Mouse (Mus musculus) right cerebral cortex, adult 2 months (tissue): ENCODE results near the gene Efna2.

Experiments used
- DNase-seq, 2 experiments: peaks; one replicate each; pipeline ENCODE4 v3.0.0; 2021 to 2022; ENCODE audit warnings: low spot score in 2 of 2

Efna2 gene

DNA sequence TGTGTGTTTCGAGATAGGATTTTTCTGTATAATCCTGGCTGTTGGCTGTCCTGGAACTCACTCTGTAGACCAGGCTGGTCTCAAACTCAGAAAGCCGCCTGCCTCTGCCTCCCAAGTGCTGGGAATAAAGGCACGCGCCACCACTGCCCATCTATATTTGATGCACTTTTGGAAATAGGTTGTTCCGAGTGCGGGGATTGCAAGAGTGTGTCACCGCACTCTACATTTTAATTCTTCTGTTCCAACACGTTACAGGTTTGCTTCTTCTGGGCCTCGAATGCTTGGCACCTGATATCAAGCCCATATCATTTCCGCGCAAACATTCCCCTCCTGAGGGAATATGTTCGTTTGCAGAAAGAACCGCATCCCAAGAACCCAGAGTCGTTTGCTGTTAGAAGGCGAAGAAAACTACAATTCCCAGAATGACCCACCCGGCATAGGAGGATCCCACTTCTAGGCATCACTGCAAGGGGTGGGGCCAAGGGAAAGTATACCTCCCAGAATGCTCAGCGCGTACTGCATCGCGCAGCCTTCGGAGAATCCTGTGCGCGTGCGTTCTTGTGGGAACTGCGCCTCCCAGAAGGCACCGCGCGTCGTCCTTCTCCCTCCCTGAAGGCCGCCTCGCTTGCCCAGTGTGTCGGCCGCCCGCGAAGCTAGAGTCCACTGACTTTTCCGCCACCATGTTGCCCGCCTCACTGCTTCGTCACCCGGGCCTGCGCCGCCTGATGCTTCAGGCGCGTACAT lies 37.3 kb upstream of the Efna2 start:
- peak; percentile 95 to 96 for DNase-seq

DNA sequence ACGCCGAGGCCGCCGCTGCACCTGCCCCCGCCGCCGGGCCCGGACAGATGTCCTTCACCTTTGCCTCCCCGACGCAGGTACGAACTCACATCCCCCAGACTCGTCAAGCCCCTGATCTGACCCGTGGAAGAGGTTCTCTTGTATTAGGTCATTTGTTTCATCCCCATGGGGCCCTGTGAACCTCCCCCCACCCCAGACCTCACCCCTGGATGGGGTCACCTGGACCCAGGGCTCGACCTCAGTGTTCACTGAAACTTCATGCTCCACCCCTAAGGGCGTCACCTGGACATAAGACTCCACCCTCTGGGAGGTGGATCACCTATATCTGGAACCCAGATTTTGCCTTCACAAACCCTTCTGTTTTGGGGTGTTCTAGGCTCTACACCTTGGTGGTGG lies 36.8 kb upstream of the Efna2 start:
- no peak for DNase-seq

DNA sequence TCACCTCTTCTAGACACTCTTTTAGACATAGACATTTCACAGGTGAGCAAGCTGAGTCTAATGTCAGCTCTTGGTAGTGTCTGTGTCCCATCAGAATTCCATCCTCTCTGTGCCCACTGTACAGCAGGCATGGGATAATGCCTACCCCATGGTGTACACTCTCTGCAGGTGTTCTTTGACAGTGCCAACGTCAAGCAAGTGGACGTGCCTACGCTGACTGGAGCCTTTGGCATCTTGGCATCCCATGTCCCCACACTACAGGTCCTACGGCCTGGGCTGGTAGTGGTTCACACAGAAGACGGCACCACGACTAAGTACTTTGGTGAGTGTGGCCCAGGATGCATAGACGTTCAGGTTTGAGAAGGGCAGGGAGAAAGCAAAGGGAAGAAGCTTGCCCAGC lies 35.6 kb upstream of the Efna2 start:
- DNase-seq, result no peak

DNA sequence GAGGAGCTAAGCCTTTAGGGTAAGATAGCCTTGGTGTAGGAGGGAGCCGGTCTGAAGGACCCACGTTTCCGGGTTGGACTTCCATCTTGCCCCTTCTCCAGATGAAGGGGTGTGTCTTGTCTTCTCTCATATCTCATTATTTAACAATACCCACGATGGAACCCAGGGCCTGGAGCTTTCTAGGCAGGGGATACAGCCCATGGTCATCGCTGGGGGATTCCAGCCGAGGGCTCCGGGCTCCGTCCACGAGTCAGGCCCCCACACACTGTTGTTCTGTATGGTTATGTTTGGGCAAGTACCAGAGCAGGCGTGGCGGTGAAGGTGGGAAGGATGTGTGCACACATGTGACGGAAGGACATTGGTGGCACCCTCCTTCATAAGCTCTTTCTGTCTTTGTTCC lies 35.1 kb upstream of the Efna2 start:
- DNase-seq, result no peak

DNA sequence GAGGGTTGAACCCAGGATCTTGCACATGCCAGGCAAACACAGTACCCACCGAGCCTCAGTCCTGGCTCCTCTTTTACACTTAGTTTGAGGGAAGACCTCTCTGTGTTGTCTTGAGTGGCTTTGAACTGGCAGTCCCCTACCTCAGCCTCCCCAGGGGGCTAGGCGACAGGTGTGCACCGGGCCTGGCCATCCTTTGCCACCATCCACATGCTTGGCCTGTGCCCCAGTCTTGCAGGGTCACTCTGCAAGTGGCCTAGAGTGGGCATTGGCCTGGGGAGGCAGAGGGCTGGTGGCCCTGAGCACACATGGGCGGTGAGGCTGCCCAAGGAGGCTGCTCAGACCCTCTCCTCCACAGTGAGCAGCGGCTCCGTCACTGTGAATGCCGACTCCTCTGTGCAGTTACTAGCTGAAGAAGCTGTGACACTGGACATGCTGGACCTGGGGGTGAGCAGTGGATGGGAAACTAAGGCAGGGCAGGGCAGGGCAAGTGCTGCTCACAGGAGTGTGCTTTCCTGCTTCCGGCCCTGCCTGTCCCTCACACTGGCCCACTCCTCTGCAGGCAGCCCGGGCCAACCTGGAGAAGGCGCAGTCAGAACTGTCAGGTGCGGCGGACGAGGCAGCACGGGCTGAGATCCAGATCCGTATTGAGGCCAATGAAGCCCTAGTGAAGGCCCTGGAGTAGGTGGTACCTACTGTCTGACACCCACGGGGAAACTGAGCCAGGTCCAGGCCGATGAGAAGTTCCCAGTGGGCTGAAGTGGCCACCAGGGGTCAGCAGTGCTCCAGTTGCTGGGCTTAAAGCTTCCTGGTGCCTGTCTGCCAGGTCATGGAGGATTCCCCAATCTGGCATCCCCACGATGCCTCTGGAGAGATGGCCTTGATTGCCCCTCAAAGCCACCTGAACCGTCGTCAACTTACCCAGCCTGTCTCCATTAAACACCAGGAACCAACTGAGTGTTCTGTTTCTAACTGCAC lies 34.1 kb upstream of the Efna2 start:
- DNase-seq, result peak; percentile 78 to 80

DNA sequence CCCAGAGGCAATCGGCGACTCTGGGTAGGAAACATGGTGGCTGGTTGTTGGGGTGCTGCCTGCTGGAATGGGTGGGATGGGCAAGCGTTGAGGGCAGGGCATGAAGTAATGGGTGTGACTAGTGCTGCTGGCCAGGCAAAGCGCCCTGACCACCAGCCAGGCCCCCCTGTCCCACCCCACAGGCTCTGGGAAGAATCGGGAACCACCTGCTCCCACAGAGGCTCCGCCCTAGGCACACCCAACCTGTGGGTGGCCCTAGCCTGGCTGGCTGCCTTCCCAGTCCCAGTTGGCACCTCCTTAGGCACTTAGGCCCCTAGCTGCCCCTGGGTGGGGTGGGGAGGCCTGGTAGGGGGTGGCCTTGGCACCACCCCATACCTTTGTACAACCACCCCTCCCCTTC lies 33.4 kb upstream of the Efna2 start:
- peak in 1 of 2 experiments; percentile 31 for DNase-seq

DNA sequence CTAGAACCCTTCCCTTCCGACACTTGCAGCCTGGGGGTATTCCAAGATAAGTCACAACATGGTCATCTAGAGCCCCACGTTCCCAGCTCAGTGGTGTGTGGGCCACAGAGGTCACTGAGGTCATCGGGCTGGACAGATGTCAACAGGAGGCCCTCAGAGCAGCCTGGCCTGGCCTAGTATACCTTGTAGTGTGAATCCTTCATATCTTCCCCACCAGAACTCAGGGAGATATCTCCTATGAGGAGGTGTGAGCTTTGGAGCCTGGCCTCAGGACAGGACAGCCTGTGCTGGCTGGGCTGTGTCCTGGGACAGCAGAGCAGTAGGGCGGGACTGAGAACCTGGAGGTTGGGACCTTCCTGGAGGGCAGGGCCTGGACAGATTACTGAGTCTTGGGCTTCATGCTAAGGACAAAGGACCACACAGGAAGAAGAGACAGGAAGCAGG lies 32.7 kb upstream of the Efna2 start:
- DNase-seq, result no peak

DNA sequence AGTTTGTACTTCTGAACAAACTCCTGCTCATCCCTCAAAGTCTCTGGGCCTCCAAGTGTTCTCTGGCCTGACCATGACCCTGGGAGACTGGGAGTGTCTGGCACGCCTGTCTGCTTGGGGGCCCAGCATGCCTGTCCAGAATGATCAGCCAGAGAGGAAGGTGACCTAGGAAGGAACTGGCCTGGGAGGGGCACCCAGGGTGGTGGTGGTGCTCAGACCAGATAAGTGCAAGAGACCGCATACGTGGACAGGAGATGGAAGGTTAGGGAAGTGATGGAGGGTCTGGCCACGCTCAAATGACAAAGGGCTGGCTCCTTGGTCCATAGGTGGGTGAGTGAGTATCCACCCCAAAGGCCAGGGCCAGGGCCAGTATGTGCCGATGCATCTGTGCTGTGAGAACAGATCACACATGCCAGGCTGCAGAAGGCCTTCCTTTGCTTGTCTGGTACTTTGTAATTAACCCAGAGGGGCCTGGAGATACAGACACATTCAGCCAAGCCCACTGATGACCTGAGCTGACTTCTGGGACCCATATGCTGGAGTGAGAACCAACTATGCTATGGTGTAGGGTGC lies 32.0 kb upstream of the Efna2 start:
- DNase-seq, result no peak

DNA sequence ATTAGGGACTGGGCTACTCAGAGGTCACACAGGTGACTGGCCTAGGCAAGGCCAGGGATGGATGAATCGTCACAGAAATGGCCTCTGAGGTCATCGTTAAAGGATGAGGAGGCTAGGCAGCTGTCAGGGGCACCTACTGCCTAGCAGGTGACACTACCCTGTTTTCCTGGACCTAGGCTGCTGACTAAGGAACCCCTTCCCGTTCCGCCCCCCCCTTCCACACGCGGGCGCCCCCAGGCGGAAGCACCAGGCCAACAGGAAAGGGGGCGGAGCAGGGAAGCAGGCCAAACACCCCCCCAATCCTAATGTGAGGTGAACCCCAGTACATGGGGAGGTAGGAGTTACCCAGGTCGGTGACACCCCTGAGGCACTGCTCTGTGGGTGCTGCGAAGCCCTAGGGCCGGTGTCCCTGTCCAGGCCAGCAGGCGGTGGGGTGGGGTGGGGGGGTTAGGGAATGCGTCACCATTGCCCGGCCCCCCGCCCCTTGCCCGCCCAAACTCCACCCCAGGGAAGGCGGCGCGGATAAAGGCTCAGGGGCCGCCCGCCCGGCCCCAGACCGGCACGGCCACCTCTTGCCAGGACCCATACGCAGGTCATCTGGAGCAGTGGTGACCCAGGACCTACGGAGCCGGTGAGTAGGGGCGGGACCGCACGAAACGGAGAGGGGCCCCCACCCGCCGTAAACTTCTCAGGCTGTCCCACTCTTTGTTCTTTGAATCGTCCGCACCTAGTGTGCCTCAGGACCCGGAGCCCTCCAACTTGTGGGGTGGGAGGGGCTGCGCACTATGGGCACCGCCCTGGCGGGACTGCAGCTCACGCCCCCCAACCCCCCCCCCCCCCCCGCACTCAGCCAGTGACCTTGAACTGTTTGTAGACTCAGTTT lies 31.3 kb upstream of the Efna2 start, which contains the start of gene Midn:
Gene Midn (plus strand): TSS at position 554 of the 883 bp plus-strand sequence.
- peak; percentile 66 to 74 for DNase-seq

DNA sequence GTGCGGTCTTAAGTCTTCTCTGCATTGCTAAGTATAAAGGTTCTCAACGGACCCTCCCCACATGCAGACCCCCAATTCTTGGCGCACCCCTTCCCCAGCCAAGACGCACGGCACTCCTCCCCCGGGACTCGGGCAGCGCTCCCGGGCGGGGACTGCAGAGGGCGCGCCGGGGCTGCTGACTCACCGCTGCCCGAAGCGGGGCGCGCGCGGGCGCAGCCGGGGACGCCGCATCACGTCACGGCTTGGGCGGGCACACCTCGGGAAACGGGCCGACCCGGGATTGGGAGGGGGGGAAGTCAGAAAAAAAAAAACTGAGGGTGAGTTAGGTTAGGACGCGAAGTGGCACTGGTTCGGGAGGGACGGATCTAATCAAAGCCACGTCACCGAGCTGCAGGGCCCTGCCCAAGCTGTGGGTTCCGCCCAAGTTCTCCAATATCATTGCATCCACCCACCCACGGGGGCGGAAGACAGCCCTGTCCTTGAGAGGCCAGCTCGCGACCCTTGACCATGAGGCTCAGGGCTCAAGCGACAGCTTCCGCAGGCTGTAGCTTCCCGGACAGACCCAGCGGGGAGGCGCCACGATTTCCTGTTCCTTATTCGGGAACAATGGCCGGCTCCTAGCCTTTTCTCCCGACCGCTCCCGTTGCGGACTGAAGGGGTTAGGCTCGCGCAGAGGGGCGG lies 30.5 kb upstream of the Efna2 start:
- DNase-seq, result peak; percentile 90 to 91

DNA sequence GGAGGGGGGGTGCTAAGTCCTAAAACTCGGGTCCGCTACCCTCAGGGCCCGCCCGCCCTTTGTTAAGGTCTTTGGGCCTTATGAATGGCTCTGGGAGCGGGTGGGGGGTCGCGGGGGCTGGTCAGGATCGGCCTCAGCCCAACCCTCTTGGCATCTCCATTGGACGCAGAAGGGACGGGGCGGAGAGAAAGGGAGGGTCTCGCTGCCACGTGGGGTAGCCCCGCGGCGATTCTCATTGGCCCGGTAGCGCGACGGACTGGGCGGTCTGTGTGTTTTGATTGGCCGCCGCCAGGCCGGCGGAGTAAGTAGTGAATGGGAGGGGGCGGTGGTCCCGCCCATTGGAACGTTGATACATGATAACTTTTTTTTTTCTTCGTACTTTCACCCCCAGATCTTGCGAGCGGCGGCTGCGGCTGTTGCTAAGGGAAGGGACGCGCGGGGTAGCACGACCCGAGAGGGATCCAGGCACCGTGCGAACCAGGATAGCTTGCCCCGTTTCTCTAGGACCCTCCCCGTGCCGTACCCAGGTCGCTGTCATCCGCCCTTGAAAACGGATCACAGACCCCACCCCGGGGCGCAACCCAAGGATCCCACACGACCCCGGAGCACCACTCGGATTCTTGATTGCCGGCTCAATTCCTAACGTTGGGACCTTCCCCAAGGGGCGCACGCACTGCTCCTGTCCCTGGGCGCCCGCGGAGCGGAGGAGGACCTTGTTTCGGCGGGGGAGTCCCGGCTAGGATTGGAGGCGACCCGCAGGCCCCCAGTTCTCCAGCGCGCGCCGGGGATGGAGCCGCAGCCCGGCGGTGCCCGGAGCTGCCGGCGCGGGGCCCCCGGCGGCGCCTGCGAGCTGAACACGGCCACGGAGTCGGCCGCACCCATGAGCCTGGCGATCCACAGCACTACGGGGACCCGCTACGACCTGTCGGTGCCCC lies 29.7 kb upstream of the Efna2 start:
- DNase-seq, result peak; percentile 97 to 98

DNA sequence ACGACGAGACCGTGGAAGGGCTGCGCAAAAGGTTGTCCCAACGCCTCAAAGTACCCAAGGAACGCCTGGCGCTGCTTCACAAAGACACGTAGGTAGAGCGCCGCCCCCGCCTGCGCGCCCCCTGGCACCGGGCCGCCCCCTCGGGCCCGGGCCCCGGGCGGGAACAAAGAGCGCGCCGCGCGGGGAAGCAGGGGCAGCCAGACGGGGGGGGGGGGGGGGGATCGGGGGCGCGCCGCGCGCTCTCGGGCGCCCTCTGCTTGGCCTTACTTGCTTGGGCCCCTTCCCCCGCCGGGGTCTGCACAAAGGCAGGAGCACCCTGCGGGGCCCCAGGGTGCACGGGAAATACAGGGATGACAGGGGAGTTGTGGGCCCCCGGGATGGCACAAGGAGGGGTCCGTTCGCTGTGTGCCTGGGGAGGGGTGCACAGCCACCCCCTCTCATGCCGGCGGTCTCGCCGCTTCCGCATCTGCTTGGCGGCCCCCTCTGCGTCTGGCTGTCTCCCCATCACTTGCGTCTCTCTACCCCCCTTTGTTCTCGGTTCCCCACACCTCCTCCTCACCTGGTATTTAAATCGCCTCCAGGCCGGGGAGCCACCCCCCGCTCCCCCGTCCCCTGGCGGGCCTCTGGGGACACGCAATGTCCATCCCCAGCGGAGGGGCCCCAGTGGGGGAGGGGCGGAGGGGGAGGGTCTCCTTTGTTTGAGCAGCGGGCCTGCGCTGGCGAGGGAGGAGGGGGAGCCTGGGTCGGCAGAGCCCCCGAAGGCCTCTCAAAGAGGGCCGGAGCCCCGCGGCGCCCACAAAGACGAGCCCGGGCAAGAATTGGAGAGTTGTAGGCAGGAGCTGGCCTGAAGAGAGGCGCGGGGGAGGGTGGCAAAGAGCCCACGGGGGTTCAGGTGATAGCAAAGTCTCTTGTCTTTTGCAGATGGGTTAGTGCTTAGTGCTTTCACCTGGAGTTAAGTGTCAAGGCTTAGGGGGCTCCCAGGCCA lies 28.8 kb upstream of the Efna2 start:
- peak; percentile 38 to 43 for DNase-seq

DNA sequence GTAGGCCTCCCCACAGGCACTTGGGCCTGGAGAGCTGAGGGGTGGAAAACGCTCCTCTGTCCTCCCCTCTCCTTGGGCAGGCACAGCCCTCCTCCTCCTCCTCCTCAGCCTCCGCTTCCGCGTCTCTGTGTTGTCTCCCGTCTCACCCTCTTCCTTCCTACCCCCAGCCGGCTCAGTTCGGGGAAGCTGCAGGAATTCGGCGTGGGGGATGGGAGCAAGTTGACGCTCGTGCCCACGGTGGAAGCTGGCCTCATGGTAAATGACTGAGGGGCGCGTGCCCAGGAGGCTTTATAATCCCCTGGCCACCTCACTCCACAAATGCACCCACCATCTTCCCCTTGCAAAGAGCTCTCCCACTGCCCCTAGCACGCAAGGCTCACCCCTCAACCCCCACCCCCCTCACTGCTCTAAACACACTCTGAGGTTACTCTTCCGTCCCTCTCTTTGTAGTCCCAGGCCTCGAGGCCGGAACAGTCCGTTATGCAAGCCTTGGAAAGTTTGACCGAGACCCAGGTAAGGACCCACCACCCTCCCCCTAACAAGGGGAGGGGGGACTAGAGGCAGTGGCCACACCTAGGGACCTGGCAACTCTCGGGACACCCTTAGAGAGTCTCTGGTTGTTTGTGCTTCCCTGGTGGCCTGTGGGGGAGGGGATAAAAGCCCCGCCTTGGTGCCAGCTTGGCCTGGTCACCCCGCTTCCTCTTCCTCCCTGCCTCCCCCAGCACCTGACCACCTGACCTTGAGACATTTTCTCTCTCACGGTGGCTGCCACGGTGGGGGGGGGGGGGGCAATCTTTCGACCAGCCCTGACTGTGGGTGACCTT lies 27.9 kb upstream of the Efna2 start:
- DNase-seq, result peak in 1 of 2 experiments; percentile 74

DNA sequence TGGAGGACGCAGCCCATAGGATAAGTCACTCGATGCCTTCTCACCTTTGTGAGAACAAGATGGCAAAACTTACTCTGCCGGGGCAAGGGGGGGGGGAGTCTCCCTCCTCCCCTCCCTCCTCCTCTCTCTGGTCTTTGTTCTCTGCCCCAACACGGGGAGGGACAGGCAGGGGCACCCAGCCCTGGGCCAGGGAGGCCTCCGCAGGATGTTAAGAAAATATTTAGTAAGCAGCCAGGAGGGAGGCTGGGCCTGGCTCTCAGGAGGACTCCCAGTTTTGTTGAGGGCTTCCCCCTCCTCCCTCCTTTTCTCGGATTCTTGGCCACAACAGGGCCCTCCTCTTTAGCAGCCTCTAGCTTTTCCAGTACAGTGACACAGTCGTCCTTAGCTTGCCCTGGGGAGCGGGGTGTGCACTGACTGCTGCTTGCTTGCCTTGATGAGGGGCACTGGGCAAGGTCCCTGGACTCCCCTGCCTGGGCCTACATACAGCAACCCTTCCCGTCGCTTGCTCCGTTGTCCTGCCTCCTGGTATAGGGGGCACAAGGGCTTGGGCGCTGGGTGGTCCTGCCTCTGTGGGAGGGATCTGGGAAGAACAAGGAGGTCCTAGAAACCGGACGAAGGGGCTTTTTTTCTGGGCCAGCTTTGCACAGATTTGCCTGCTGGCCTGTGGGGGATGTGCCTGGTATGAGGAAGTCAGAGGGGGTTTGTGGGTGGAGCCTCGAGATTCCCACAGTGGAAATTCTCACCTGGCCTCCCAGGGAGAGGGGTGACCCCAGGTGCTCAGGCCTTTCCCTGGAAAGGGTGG lies 27.0 kb upstream of the Efna2 start:
- no peak for DNase-seq

DNA sequence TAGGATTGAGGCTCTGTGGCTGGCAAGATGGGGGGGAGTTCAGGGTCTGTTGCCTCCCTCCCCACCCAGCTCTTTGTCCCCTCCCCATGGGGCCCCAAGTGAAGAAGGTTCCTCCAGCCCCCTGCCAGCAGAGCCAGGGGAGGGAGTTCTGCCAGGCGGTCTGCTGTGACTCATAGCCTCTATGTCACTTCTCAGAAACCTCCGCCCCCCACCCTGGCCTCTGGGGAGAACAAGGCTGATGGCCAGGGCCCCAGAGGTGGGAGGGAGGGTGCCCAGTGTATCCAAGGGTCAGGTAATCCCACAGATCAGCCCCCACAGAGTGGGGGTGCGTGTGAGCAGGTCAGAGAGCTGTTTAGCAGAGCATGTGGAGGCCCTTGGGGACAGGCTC lies 26.4 kb upstream of the Efna2 start:
- DNase-seq, result peak; percentile 26 to 27

DNA sequence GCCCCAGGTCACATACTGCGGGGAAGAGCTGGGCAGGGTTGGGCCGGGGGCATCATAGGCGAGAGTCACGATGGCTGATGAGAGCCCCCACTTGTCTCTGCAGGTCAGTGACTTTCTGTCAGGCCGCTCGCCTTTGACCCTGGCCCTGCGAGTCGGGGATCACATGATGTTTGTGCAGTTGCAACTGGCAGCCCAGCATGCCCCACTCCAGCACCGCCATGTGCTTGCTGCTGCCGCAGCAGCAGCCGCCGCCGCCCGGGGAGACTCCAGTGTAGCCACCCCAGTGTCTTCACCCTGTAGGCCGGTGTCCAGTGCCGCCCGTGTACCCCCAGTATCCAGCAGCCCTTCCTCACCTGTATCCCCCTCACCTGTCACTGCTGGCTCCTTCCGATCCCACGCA lies 25.6 kb upstream of the Efna2 start:
- DNase-seq, result no peak

DNA sequence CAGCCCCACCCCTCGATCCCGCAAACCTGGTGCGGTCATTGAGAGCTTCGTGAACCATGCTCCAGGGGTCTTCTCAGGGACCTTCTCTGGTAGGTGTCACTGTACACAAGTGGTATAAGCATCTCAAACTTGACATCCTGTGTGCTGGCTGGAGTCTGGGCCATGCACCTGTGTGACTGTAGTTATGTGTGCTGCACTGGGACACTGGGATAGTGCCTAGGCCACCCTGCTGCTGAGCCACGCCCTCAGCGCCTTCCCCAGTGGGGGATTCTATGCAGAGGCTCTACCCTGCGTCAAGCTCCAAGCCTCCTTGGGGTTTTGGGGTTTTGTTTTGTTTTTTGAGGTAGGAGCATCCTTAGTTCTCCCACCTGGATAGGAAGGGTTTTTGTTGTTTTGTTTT lies 24.9 kb upstream of the Efna2 start:
- no peak for DNase-seq
